ENCODE assay signal across 20 mouse cellular contexts in the genomic region with DNA sequence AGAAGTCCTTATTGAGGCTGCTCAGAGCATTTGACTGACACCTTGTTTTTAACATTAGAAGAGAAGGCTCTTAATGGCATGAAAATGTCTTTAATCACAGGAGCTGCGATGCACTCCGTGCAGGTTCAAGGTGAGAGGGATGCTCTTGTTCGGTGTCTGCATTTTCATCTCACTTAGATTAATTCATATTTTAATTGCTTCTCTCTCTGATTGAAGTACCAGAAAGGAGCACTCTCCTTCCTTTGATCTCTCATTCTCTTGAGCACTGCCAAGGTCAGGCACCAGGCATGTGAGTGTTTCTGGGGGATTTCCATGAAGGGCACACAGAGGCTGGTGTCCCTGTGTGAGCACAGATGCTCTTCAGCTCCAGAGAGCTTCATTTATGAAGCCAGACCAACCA.
"Had no signal": no experiment of that assay in that cellular context is flagged by ENCODE, and none has a peak within 500 bp of the region (broad histone marks: within the 10 kb centered on the region; RNA-seq: fewer than 3 reads in every experiment).

No protein-coding gene starts in this region.

- H3K4me2 ChIP-seq: limb, embryonic 13.5 days; liver, embryonic 12.5 days; liver, embryonic 15.5 days; lung, embryonic 15.5 days; midbrain, embryonic 12.5 days; midbrain, embryonic 15.5 days; neural tube, embryonic 13.5 days had no signal

- H3K4me3 ChIP-seq: layer of hippocampus, adult 2 months; limb, embryonic 10.5 days; limb, embryonic 13.5 days; liver, embryonic 12.5 days; liver, embryonic 15.5 days; lung, embryonic 15.5 days; midbrain, embryonic 12.5 days; midbrain, embryonic 15.5 days; myocyte; neural tube, embryonic 13.5 days had no signal

- H3K27me3 ChIP-seq: limb, embryonic 13.5 days; liver, embryonic 12.5 days; liver, embryonic 15.5 days; lung, embryonic 15.5 days; midbrain, embryonic 12.5 days; midbrain, embryonic 15.5 days had no signal

- H3K36me3 ChIP-seq: limb, embryonic 10.5 days; limb, embryonic 13.5 days; liver, embryonic 12.5 days; liver, embryonic 15.5 days; lung, embryonic 15.5 days; midbrain, embryonic 12.5 days; midbrain, embryonic 15.5 days; neural tube, embryonic 13.5 days had no signal

- H3K9me3 ChIP-seq: limb, embryonic 10.5 days; limb, embryonic 13.5 days; liver, embryonic 15.5 days; lung, embryonic 15.5 days; midbrain, embryonic 12.5 days; midbrain, embryonic 15.5 days; neural tube, embryonic 13.5 days had no signal

- DNase-seq: kidney, adult 8-10 months; kidney, postnatal 14 days; layer of hippocampus, adult 9-11 months; liver; lung, adult 18-20 months; lung, postnatal 10 days; lung, postnatal 36 days; retina, postnatal 1 day; thymus, adult 18-20 months; thymus, postnatal 36 days had no signal

- H3K4me1 ChIP-seq: limb, embryonic 10.5 days; limb, embryonic 13.5 days; liver, embryonic 12.5 days; liver, embryonic 15.5 days; lung, embryonic 15.5 days; midbrain, embryonic 12.5 days had no signal

- H3K9ac ChIP-seq: limb, embryonic 13.5 days; liver, embryonic 12.5 days; liver, embryonic 15.5 days; lung, embryonic 15.5 days; midbrain, embryonic 12.5 days; midbrain, embryonic 15.5 days; neural tube, embryonic 13.5 days had no signal

- H3K27ac ChIP-seq: limb, embryonic 10.5 days; limb, embryonic 13.5 days; liver, embryonic 12.5 days; liver, embryonic 15.5 days; lung, embryonic 15.5 days; midbrain, embryonic 12.5 days; midbrain, embryonic 15.5 days; neural tube, embryonic 13.5 days had no signal

- ATAC-seq: liver, embryonic 12.5 days; midbrain, embryonic 15.5 days had no signal
